Mouse (Mus musculus) G1E (cell line): Measurements from ENCODE around the gene Lsm6. TPM values are rescaled to one million over a fixed set of nuclear protein-coding genes. Genes with fewer than 3 reads are reported as not detected.
A peak's percentile ranks its signal among the peaks of the same experiment; 100 is the strongest.

ENCODE experiments used
- ATAC-seq: 2 replicates; pipeline ENCODE4 v1.8.0; 2016; ENCODE audit warnings: mild to moderate bottlenecking; ENCODE audit not compliant: insufficient number of reproducible peaks, poor library complexity, low FRiP score, severe bottlenecking; ENCODE audit errors: extremely low read depth
- DNase-seq: peaks from one replicate; pipeline ENCODE4 v3.0.0; 2012; ENCODE audit warnings: low spot score
- H3K27me3 ChIP-seq: 2 replicates; pipeline ENCODE4 v1.6.1; 2012; ENCODE audit warnings: mild to moderate bottlenecking, low read length, inconsistent platforms; ENCODE audit not compliant: insufficient read depth
- H3K36me3 ChIP-seq: replicated peaks from 2 replicates; pipeline ENCODE3; 2012; ENCODE audit warnings: mild to moderate bottlenecking, inconsistent platforms
- H3K4me1 ChIP-seq: 2 replicates; pipeline ENCODE4 v1.6.1; 2012; ENCODE audit warnings: low read depth, low read length, inconsistent platforms, mixed read lengths; ENCODE audit not compliant: insufficient read depth
- H3K4me3 ChIP-seq: 2 replicates; pipeline ENCODE4 v1.5.1; 2012; ENCODE audit warnings: low read depth, mild to moderate bottlenecking, inconsistent platforms, low read length, moderate library complexity, mixed read lengths
- H3K9me3 ChIP-seq: replicated peaks from 2 replicates; pipeline ENCODE4 v1.6.1; 2012; ENCODE audit warnings: inconsistent platforms
- CTCF ChIP-seq: IDR thresholded peaks from 2 replicates; pipeline ENCODE4 v1.5.1; 2012; ENCODE audit warnings: low read depth, low read length, inconsistent platforms, mixed read lengths
- GATA1 ChIP-seq: IDR thresholded peaks from 2 replicates; pipeline ENCODE4 v1.6.1; 2012; ENCODE audit warnings: borderline replicate concordance, low read length, inconsistent platforms, mixed read lengths
- GATA2 ChIP-seq: IDR thresholded peaks from 2 replicates; pipeline ENCODE4 v1.6.1; 2012; ENCODE audit warnings: low read depth, low read length, inconsistent platforms, borderline replicate concordance
- POLR2AphosphoS5 ChIP-seq: IDR thresholded peaks from 2 replicates; pipeline ENCODE4 v1.6.1; 2012; ENCODE audit warnings: low read depth, low read length, inconsistent platforms; ENCODE audit not compliant: insufficient replicate concordance
- TAL1 ChIP-seq: conservative IDR thresholded peaks from 2 replicates; pipeline ENCODE4 v1.6.1; 2012; ENCODE audit warnings: low read depth, low read length, inconsistent platforms, mixed read lengths
- polyA plus RNA-seq: library from polyadenylated mRNA; stranded (reverse); fragments of >175 nt; gene quantifications from 2 replicates; pipeline ENCODE4 v1.2.3, GENCODE M21; 2012
- total RNA-seq, 2 experiments: library from RNA; stranded (forward) in 1 of 2; stranded (reverse) in 1 of 2; fragments of 200-1000 nt in 1 of 2; fragments of >200 nt in 1 of 2; fragmentation: Nextera tagmentation in 1 of 2; gene quantifications; 2 replicates each; pipeline ENCODE4 v1.2.3; 2014 to 2017

Lsm6 gene
- total RNA-seq (2014; fragmentation: Nextera tagmentation): 42.7 and 49.4 TPM in 2 replicates
- 117 and 144 TPM in 2 replicates for total RNA-seq (2017)
- polyA plus RNA-seq: 2.2 and 3.8 TPM in 2 replicates

DNA sequence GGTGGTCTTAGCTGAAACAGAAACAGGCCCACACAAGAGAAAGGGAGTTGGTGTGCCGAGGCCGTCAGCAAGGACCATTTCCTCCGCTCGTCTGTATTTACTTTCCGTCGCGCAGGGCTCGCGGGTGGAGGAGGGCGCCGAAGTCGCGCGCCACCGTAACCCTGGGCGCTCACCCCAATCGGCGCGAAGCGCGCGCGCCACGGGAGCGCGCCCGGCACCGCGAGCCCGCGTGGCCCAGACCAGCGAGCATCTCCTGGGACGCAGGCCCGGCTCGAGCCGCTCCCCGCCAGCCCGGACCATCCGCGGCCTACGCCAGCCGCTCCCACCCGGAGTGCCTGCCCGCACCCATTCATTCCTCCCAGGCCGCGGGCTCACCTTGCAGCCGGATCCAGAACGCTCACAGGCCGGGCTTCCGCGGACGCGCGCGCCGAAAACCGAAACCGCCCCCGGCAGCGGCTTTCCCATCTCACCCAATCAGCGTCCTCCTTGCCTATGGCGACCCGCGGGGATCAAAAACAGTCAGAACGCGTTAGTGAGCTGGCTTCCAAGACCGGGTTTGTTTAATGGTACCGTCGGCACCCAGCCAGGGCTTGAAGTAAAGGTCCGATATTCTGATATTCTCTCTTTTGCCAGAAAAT is at the start of gene Lsm6:
Gene Lsm6, minus strand, starts transcription at position 468 of the 638 bp plus-strand sequence.
- no peak for TF ChIP-seq GATA2
- DNase-seq (peak; percentile 88), ATAC-seq (peak; percentile 54)
- Histone ChIP-seq H3K4me1 (peaks cover 29% of the 10 kb centered on the region), H3K36me3 (peaks cover 37% of the 10 kb centered on the region), H3K4me3 (peak within 1 kb of the TSS; percentile 83), H3K9me3 (no peaks in the 10 kb centered on the region), H3K27me3 (no peaks in the 10 kb centered on the region)

DNA sequence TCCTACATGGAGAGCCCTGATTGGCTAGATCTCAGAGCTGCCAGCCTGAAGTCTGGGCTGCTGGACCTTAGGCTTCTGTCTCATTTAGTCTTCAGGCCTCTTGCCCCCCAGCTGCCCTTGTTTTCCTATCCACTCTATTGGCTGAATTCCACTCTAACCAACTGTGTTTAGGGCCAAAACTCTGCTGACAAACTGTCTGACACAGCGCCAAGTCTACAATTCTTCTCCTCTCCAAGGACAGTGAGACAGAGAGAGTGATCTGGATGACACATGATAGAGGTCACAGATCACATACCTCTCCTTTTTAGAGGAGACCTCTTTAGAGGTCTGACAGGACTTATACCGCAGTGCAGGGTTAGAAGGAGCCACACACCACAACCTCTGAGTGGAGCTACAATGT is 46.1 kb upstream of the Lsm6 start:
- H3K9me3 ChIP-seq: no peaks in the 10 kb centered on the region
- H3K36me3 ChIP-seq: no peaks in the 10 kb centered on the region
- H3K4me1 ChIP-seq: no peaks in the 10 kb centered on the region
- TF ChIP-seq GATA2: no peak
- no peak for TF ChIP-seq POLR2AphosphoS5
- no peak for TF ChIP-seq GATA1
- TF ChIP-seq TAL1: no peak
- TF ChIP-seq CTCF: no peak
- no peak for DNase-seq
- H3K27me3 ChIP-seq: peaks cover 1% of the 10 kb centered on the region
- H3K4me3 ChIP-seq: no peak overlapping the region
- ATAC-seq: no peak

DNA sequence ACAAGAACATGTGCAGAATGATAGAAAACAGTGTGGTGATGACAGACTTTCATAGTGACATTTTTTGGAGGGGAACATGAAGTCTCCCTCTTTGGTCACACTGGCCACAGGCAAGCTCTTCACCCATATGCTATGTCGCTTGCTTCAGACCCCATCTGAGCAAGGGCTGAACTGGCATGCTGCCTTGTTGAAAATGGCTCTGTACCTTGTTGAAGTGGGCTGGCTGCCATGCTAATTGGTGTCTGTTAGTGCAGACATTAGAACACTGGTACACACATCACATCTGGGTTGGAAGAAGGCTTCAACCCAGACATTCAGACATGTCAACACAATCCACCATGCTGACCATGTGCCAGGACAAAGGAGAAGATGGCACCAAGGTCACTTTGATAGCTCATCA is 42.1 kb upstream of the Lsm6 start:
- H3K4me3 ChIP-seq: no peak overlapping the region
- no peaks in the 10 kb centered on the region for H3K36me3 ChIP-seq
- H3K4me1 ChIP-seq: no peaks in the 10 kb centered on the region
- peaks cover 5% of the 10 kb centered on the region for H3K27me3 ChIP-seq
- H3K9me3 ChIP-seq: no peaks in the 10 kb centered on the region
- DNase-seq (no peak), ATAC-seq (no peak)
- TF ChIP-seq GATA2 (no peak), POLR2AphosphoS5 (no peak), CTCF (no peak), GATA1 (no peak), TAL1 (no peak)

DNA sequence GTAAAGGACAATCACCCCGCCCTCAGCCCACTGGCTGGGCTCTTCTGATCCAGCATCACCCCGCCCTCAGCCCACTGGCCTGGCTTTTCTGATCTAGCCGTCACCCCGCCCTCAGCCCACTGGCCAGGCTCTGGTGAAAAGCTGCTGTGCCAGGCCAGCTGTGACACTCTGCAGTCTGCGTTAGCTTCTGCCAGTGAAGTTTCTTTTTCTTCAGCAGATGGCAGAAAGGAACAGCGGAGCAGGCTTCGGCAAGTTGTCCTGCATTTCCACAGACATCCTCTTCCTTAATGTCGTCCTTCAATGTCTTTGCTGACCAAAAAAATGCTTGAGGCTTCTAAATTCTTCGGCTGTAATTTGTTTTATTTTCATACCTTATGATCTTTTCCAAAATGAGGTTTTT is 41.1 kb upstream of the Lsm6 start:
- Histone ChIP-seq H3K36me3 (no peaks in the 10 kb centered on the region), H3K9me3 (no peaks in the 10 kb centered on the region), H3K4me1 (no peaks in the 10 kb centered on the region), H3K27me3 (peaks cover 5% of the 10 kb centered on the region), H3K4me3 (no peak overlapping the region)
- no peak for DNase-seq
- no peak for ATAC-seq
- TF ChIP-seq POLR2AphosphoS5 (no peak), CTCF (no peak), GATA2 (no peak), TAL1 (no peak), GATA1 (no peak)

DNA sequence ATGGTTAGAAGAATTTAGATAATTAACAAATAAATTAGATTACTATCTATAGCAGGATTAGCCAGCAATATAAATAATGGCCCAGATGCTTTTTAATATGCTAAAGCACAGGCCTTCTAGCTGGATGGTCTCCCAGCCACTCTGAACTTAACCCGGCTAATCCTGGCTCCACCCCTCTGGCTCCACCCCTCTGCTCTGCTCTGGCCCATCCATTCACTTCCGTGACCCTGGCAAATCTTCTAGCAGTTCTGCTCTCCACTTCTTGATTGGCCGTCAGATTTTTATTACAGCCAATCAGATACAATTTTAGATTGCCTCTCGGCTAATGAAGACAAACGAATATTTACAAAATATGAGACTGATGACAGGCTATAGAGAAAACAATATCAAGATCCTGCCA is 39.8 kb upstream of the Lsm6 start:
- Histone ChIP-seq H3K9me3 (no peaks in the 10 kb centered on the region), H3K36me3 (no peaks in the 10 kb centered on the region), H3K4me3 (no peak overlapping the region), H3K4me1 (no peaks in the 10 kb centered on the region), H3K27me3 (peaks cover 13% of the 10 kb centered on the region)
- TF ChIP-seq GATA2 (no peak), POLR2AphosphoS5 (no peak), CTCF (no peak), GATA1 (no peak), TAL1 (no peak)
- ATAC-seq: no peak
- DNase-seq: no peak

DNA sequence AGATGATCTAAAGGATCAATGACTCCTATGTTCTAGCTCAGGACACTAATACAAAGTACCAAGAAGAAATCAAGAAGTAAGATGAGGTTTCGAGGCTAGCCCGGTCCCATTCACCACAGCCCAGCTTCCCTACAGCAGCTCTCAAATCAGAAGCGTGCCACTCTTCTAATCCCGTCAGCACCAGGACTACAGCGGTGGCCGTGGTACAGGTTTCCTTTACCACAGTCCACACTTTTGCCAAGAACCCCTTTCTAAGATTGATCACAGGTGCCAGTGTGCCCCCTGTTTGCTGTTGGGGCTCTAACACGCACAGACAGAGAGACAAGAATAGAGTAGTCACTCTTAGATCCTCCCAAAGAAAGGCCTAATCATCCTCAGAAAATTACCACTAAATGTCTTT is 36.5 kb upstream of the Lsm6 start:
- Histone ChIP-seq H3K4me1 (no peaks in the 10 kb centered on the region), H3K9me3 (no peaks in the 10 kb centered on the region), H3K36me3 (no peaks in the 10 kb centered on the region), H3K4me3 (no peak overlapping the region), H3K27me3 (peaks cover 26% of the 10 kb centered on the region)
- no peak for DNase-seq
- TF ChIP-seq TAL1: no peak
- TF ChIP-seq GATA2: no peak
- TF ChIP-seq POLR2AphosphoS5: no peak
- TF ChIP-seq GATA1: no peak
- no peak for TF ChIP-seq CTCF
- ATAC-seq: no peak

DNA sequence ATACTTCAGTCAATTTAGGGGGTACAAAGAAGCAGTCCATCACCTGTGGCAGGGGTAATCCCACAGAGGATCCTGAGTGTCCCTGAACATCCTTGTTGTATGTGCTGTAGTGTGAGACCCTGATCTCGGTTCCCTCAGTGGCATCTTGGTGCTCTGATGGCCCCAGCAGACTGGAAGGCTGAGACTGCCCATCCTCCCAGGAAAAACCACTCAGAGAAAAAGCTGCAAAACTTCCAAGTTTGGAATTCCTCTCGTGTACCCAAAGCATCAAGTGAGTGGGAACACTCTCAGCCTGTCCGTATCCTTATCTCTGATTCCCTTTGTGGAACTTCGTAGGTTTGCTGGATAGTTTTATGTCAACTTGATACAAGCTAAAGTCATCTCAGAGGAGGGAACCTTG is 31.3 kb upstream of the Lsm6 start:
- DNase-seq (no peak), ATAC-seq (no peak)
- peaks cover 23% of the 10 kb centered on the region for H3K27me3 ChIP-seq
- no peaks in the 10 kb centered on the region for H3K36me3 ChIP-seq
- TF ChIP-seq CTCF: no peak
- no peak overlapping the region for H3K4me3 ChIP-seq
- H3K4me1 ChIP-seq: no peaks in the 10 kb centered on the region
- no peaks in the 10 kb centered on the region for H3K9me3 ChIP-seq
